Mouse (Mus musculus) G1E (cell line): ENCODE data around the gene Txnrd2.

Experiments used
- CTCF ChIP-seq: IDR thresholded peaks from 2 replicates; pipeline ENCODE4 v1.5.1; 2012; ENCODE audit warnings: low read depth, low read length, inconsistent platforms, mixed read lengths
- GATA1 ChIP-seq: IDR thresholded peaks from 2 replicates; pipeline ENCODE4 v1.6.1; 2012; ENCODE audit warnings: borderline replicate concordance, low read length, inconsistent platforms, mixed read lengths
- GATA2 ChIP-seq: IDR thresholded peaks from 2 replicates; pipeline ENCODE4 v1.6.1; 2012; ENCODE audit warnings: low read depth, low read length, inconsistent platforms, borderline replicate concordance
- POLR2AphosphoS5 ChIP-seq: IDR thresholded peaks from 2 replicates; pipeline ENCODE4 v1.6.1; 2012; ENCODE audit warnings: low read depth, low read length, inconsistent platforms; ENCODE audit not compliant: insufficient replicate concordance
- TAL1 ChIP-seq: conservative IDR thresholded peaks from 2 replicates; pipeline ENCODE4 v1.6.1; 2012; ENCODE audit warnings: low read depth, low read length, inconsistent platforms, mixed read lengths

GRCm38 (mm10) chr16:18448104-18448503 lies 21.9 kb downstream of the Txnrd2 start:
- TF ChIP-seq GATA1, result no peak
- no peak for TF ChIP-seq CTCF
- TF ChIP-seq GATA2, result no peak
- TF ChIP-seq TAL1, result no peak
- TF ChIP-seq POLR2AphosphoS5, result no peak
